Mouse (Mus musculus) heart, adult 9 months (tissue): ENCODE results near the gene Smad3.

Source experiments
- DNase-seq, 2 experiments: peaks; one replicate each; pipeline ENCODE4 v3.0.0; 2022; ENCODE audit warnings: low spot score in 2 of 2

Smad3 gene

GRCm38 (mm10) chr9:63720715-63721114, 37.1 kb downstream of the Smad3 start:
- DNase-seq: no peak

- no peak for DNase-seq
These were observed 37.9 kb downstream of the Smad3 start for GRCm38 (mm10) chr9:63719770-63720440.

- no peak for DNase-seq
These were observed 38.9 kb downstream of the Smad3 start for GRCm38 (mm10) chr9:63718735-63719358.

- DNase-seq: no peak
These were observed 39.6 kb downstream of the Smad3 start for GRCm38 (mm10) chr9:63718170-63718569.

- no peak for DNase-seq
These were observed 40.3 kb downstream of the Smad3 start for GRCm38 (mm10) chr9:63717474-63718005.

GRCm38 (mm10) chr9:63716150-63717138, 41.4 kb downstream of the Smad3 start:
- DNase-seq: peak; percentile 87 to 88

- no peak for DNase-seq
These were observed 43.2 kb downstream of the Smad3 start for GRCm38 (mm10) chr9:63714572-63714971.

GRCm38 (mm10) chr9:63712838-63713237, 45.0 kb downstream of the Smad3 start:
- no peak for DNase-seq

GRCm38 (mm10) chr9:63711580-63712230, 46.1 kb downstream of the Smad3 start:
- peak in 1 of 2 experiments; percentile 53 for DNase-seq

- DNase-seq: no peak
These were observed 47.9 kb downstream of the Smad3 start for GRCm38 (mm10) chr9:63709857-63710256.

- no peak for DNase-seq
These were observed 48.5 kb downstream of the Smad3 start for GRCm38 (mm10) chr9:63709266-63709665.

GRCm38 (mm10) chr9:63707816-63708588, 49.8 kb downstream of the Smad3 start:
- no peak for DNase-seq

- DNase-seq: peak; percentile 71 to 79
These were observed 51.6 kb downstream of the Smad3 start for GRCm38 (mm10) chr9:63706152-63706733.

GRCm38 (mm10) chr9:63704979-63705751, 52.6 kb downstream of the Smad3 start:
- peak in 1 of 2 experiments; percentile 54 for DNase-seq

GRCm38 (mm10) chr9:63704131-63704530, 53.7 kb downstream of the Smad3 start:
- DNase-seq: no peak

GRCm38 (mm10) chr9:63703236-63703785, 54.5 kb downstream of the Smad3 start:
- DNase-seq: no peak

- DNase-seq: no peak
These were observed 55.2 kb downstream of the Smad3 start for GRCm38 (mm10) chr9:63702502-63703013.

- no peak for DNase-seq
These were observed 55.9 kb downstream of the Smad3 start for GRCm38 (mm10) chr9:63701957-63702309.
